In the genomic region with DNA sequence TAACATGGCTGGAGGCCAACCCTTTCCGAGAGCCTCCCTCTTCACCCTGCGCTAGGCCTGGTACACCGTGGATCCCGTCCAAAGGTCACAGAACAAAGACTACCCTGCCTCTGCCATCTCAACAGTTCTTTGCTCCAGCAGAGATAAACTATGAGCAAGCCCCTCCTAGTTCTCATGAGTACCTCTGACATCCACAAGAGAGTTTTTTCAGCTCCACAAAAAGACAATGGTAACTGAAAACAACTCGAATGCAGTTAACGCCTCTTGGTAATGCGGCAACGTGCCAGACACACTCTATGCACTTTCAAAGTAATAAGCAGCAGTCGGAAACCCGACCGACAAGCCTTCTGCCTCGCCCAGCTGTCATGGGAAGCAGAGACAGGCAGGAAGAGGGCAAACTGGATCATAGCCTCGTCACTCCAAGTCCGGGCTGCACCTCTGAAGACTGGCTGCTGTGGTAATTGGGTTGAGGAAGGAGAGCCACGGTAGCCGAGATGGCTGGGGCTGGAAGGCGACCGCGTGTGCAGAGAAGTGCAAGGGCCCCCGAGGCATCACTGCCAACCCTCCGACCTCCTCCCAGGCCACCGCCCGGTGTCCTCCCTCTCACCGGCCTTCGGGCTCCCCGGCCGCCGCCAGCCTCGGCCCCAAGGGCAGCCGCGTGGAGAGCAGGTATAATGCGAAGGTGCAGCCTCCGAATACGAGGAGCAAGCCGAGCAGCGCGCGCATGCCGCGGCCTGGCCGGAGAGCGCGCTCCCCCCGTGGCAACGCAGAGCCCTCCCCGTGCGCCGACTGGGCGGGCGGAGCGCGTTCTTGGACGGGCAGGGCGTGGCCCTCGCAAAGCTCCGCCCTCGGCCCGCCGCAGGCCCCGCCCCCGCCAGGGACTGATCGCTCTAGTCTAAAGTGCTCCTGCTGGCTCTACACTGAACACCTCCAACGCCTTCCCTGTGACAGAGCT, we compare ENCODE assay signal across 7 mouse cellular contexts. TPM values are rescaled to one million over a fixed set of nuclear protein-coding genes. Genes with fewer than 3 reads are reported as not detected.
DNase-seq lines count a peak whose midpoint lies in the region; ATAC-seq lines count a peak whose summit lies in the region.

A gene (minus strand): TSS at position 792 of the 955 bp plus-strand sequence.

- intact Hi-C loops in left cerebral cortex, postnatal 36 days (cut with DNase I), result loop anchor here (5.0 kb wide), 1 partner anchor 60 kb away; a partner anchor contains a TSS

- peak within 1 kb of the TSS; percentile 88 for H3K4me3 ChIP-seq in intestine, embryonic 16.5 days (ENCODE audit: low read length)
- peak within 1 kb of the TSS; percentile 67 for H3K4me3 ChIP-seq in midbrain, embryonic 11.5 days (ENCODE audit: low read depth, low read length)

- ATAC-seq in intestine, embryonic 16.5 days, result peak; percentile 97
- peak; percentile 97 for ATAC-seq in midbrain, embryonic 11.5 days (ENCODE audit: low FRiP score)

- H3K27me3 ChIP-seq in intestine, embryonic 16.5 days (replicated peaks; ENCODE audit: control insufficient read depth, insufficient read depth, low read length), result no peaks in the 10 kb centered on the region
- H3K27me3 ChIP-seq in midbrain, embryonic 11.5 days (ENCODE audit: control insufficient read depth, insufficient read depth, low read length), result no peaks in the 10 kb centered on the region

- H3K4me1 ChIP-seq in intestine, embryonic 16.5 days (ENCODE audit: control insufficient read depth, insufficient read depth, low read length), result peaks cover 13% of the 10 kb centered on the region
- H3K4me1 ChIP-seq in midbrain, embryonic 11.5 days (ENCODE audit: control insufficient read depth, insufficient read depth, low read length), result peaks cover 6% of the 10 kb centered on the region; the same call in 1 of the 2 replicates

- peak; percentile 84 for DNase-seq in adrenal gland, adult 8-10 months
- DNase-seq in embryo, embryonic 9.5 days (ENCODE audit: extremely low spot score), result peak; percentile 91
- DNase-seq in gastrocnemius, postnatal 4 days (ENCODE audit: low spot score in 2 of 2), result peak; percentile 84 to 88
- DNase-seq in left cerebral cortex, postnatal 36 days (ENCODE audit: low spot score in 2 of 2), result peak; percentile 87 to 90
- DNase-seq in midbrain, embryonic 11.5 days (ENCODE audit: low spot score, missing footprints), result peak; percentile 99
- DNase-seq in skeletal muscle tissue, adult 2 months (ENCODE audit: low read depth, low spot score), result peak; percentile 65

- peak within 1 kb of the TSS; percentile 83 for H3K4me2 ChIP-seq in intestine, embryonic 16.5 days (ENCODE audit: low read depth, low read length)
- peak within 1 kb of the TSS; percentile 80 for H3K4me2 ChIP-seq in midbrain, embryonic 11.5 days

- peak within 1 kb of the TSS; percentile 88 for H3K9ac ChIP-seq in intestine, embryonic 16.5 days (ENCODE audit: low read depth, low read length)
- peak within 1 kb of the TSS; percentile 74 for H3K9ac ChIP-seq in midbrain, embryonic 11.5 days (ENCODE audit: low read length)

- H3K36me3 ChIP-seq in intestine, embryonic 16.5 days (ENCODE audit: control insufficient read depth, insufficient read depth, low read length), result 0 out of 2 replicates have a peak, but pooled peaks cover 5% of the 10 kb centered on the region
- no peaks in the 10 kb centered on the region for H3K36me3 ChIP-seq in midbrain, embryonic 11.5 days (ENCODE audit: control insufficient read depth, insufficient read depth, low read length)

- no peaks in the 10 kb centered on the region for H3K9me3 ChIP-seq in intestine, embryonic 16.5 days (ENCODE audit: control insufficient read depth, low read length)
- H3K9me3 ChIP-seq in midbrain, embryonic 11.5 days (ENCODE audit: control insufficient read depth, low read length), result no peaks in the 10 kb centered on the region

- WGBS in intestine, embryonic 16.5 days, result 1% methylated on average over 57 of the region's 63 CpGs
- WGBS in midbrain, embryonic 11.5 days, result 1% methylated on average over 62 of the region's 63 CpGs

- peak within 1 kb of the TSS; percentile 92 for H3K27ac ChIP-seq in intestine, embryonic 16.5 days (ENCODE audit: low read length)
- no peak within 1 kb of the TSS for H3K27ac ChIP-seq in midbrain, embryonic 11.5 days (ENCODE audit: low read depth, low read length)

RNA-seq across cellular contexts. Expression of the gene that starts here (rescaled TPM):
- total RNA-seq in adrenal gland, adult 8-10 months (2022), result 10 to 100 TPM; 19.7 to 29.3 (median 22.6) TPM
- total RNA-seq in gastrocnemius, postnatal 4 days (2021), result 1 to 10 TPM; 8.6 to 9.1 TPM
- polyA plus RNA-seq in intestine, embryonic 16.5 days (2015; fragmentation: Nextera tagmentation; extraction: Ambion mirVana), result 102 and 113 TPM in 2 replicates
- total RNA-seq in left cerebral cortex, postnatal 36 days (2021), result 10 to 100 TPM; 17.6 to 17.7 TPM
- polyA plus RNA-seq in midbrain, embryonic 11.5 days (2014; fragmentation: Nextera tagmentation; extraction: Ambion mirVana), result 31.4 and 32.7 TPM in 2 replicates
